Comparison of ENCODE assay signal across 8 mouse cellular contexts in the genomic region with DNA sequence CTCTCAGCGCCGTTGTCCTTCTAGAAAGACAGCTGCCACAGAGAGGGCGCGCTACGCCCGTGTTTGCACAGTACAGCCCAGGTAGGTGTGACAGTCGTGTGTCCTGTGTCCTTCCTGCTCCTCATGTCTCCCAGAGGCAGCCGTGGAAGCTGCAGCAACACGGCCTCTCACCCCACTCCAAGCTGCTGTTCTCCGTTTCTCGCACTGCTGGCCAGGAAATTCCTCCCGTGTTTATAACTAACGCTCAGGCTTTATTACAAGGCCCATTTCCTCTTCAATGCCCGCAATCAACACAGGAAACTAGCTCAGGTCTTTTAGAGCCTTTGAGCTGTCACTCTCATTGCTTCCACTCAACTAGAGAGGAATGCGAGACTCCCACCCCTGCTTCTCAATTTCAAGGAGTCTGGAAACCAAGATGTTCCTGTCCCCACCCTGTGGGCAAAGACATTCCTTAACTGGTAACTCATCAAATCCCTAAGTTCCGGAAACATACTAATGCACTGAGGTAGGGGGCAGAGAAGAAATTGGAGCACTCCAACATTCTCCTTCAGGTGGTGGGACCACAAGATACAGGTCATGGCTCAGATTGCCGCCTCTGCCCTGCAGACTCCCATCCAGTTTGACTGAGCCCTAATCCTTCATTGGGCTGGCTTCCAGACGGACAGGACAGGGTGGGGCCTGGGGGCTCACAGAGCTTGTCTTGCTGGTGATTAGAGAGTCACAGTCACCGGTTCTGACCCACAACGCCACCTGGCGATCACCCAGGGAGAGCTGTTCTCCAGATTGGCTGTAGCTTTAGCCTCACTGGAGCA. TPM values are rescaled to one million over a fixed set of nuclear protein-coding genes. Genes with fewer than 3 reads are reported as not detected.
A peak's percentile ranks its signal among the peaks of the same experiment; 100 is the strongest.
DNase-seq lines count a peak whose midpoint lies in the region; ATAC-seq and TF ChIP-seq lines count a peak whose summit lies in the region.

No protein-coding gene starts in this region.

- 19% methylated on average over 21 of the region's 21 CpGs for WGBS in kidney, embryonic 14.5 days
- WGBS in lung, embryonic 15.5 days, result 20% methylated on average over 21 of the region's 21 CpGs
- 50% methylated on average over 21 of the region's 21 CpGs for WGBS in thymus, adult 2 months

- no peaks in the 10 kb centered on the region for H3K27me3 ChIP-seq in kidney, embryonic 14.5 days (ENCODE audit: control insufficient read depth, insufficient read depth, low read length)
- peaks cover 3% of the 10 kb centered on the region; the same call in 1 of the 2 replicates for H3K27me3 ChIP-seq in lung, embryonic 15.5 days
- no peaks in the 10 kb centered on the region; the same call in 1 of the 2 replicates for H3K27me3 ChIP-seq in thymus, adult 2 months (ENCODE audit: control insufficient read depth, insufficient read depth, low read length)

- no peak for TF ChIP-seq POLR2A in brain, embryonic 14.5 days (IDR thresholded peaks at IDR 0.05; ENCODE audit: borderline replicate concordance, extremely low read depth, insufficient read depth, insufficient read length, poor library complexity, severe bottlenecking)
- TF ChIP-seq POLR2A in thymus, adult 2 months (IDR thresholded peaks at IDR 0.05; ENCODE audit: control insufficient read depth, extremely low read depth, insufficient read depth, low read length, poor library complexity), result no peak

- no peak for DNase-seq in kidney, adult 9 months
- DNase-seq in brain, embryonic 14.5 days (ENCODE audit: low read depth), result peak; percentile 88
- DNase-seq in heart, postnatal 4 days, result peak; percentile 53
- no peak for DNase-seq in frontal cortex, postnatal 10 days (ENCODE audit: low spot score in 2 of 2)
- no peak for DNase-seq in thymus, adult 2 months
- no peak for DNase-seq in urinary bladder, postnatal 36 days (ENCODE audit: low spot score in 2 of 2)

- H3K4me3 ChIP-seq in kidney, embryonic 14.5 days (ENCODE audit: low read length), result no peak overlapping the region
- no peak overlapping the region for H3K4me3 ChIP-seq in lung, embryonic 15.5 days
- no peak overlapping the region for H3K4me3 ChIP-seq in thymus, adult 2 months (ENCODE audit: control insufficient read depth, insufficient read depth, low read length)

- H3K4me2 ChIP-seq in kidney, embryonic 14.5 days (replicated peaks; ENCODE audit: low read depth, low read length), result no peak overlapping the region
- peak overlapping the region; percentile 24 for H3K4me2 ChIP-seq in lung, embryonic 15.5 days

- peak overlapping the region; percentile 72 for H3K27ac ChIP-seq in kidney, embryonic 14.5 days (ENCODE audit: low read depth, low read length)
- H3K27ac ChIP-seq in lung, embryonic 15.5 days, result peak overlapping the region; percentile 88
- no peak overlapping the region for H3K27ac ChIP-seq in thymus, adult 2 months (ENCODE audit: control insufficient read depth, insufficient read depth, low read length)

- H3K9ac ChIP-seq in kidney, embryonic 14.5 days (ENCODE audit: low read depth, low read length), result no peak overlapping the region
- H3K9ac ChIP-seq in lung, embryonic 15.5 days, result no peak overlapping the region

- no peaks in the 10 kb centered on the region for H3K36me3 ChIP-seq in kidney, embryonic 14.5 days (ENCODE audit: control insufficient read depth, insufficient read depth, low read length)
- no peaks in the 10 kb centered on the region for H3K36me3 ChIP-seq in lung, embryonic 15.5 days
- H3K36me3 ChIP-seq in thymus, adult 2 months (ENCODE audit: control insufficient read depth, insufficient read depth, low read length), result no peaks in the 10 kb centered on the region

- TF ChIP-seq CTCF in brain, embryonic 14.5 days (IDR thresholded peaks at IDR 0.05; ENCODE audit: borderline replicate concordance, extremely low read depth, insufficient read depth, insufficient read length), result peak; percentile 29; the same call in 1 of the 2 replicates
- TF ChIP-seq CTCF in thymus, adult 2 months (IDR thresholded peaks at IDR 0.05; ENCODE audit: borderline replicate concordance, control insufficient read depth, extremely low read depth, insufficient read depth, low read length, poor library complexity), result no peak

- ATAC-seq in kidney, embryonic 14.5 days (ENCODE audit: low FRiP score, low TSS enrichment), result peak; percentile 45
- peak; percentile 29; the same call in 1 of the 2 replicates for ATAC-seq in lung, embryonic 15.5 days (ENCODE audit: borderline replicate concordance, extremely low read depth, low FRiP score, low TSS enrichment)

- H3K9me3 ChIP-seq in kidney, embryonic 14.5 days (ENCODE audit: control insufficient read depth, low read length), result no peaks in the 10 kb centered on the region
- no peaks in the 10 kb centered on the region for H3K9me3 ChIP-seq in lung, embryonic 15.5 days

- H3K4me1 ChIP-seq in kidney, embryonic 14.5 days (ENCODE audit: control insufficient read depth, insufficient read depth, low read length), result peaks cover 26% of the 10 kb centered on the region
- peaks cover 58% of the 10 kb centered on the region for H3K4me1 ChIP-seq in lung, embryonic 15.5 days
- no peaks in the 10 kb centered on the region for H3K4me1 ChIP-seq in thymus, adult 2 months (replicated peaks; ENCODE audit: control insufficient read depth, insufficient read depth, low read length)

RNA-seq across cellular contexts. Expression of a gene that starts 5.9 kb away (rescaled TPM):
- polyA plus RNA-seq in kidney, embryonic 14.5 days (2014; fragmentation: Nextera tagmentation; extraction: Ambion mirVana), result 1.3 and 1.4 TPM in 2 replicates
- polyA plus RNA-seq in brain, embryonic 14.5 days (2012; rRNA removed), result 5.7 and 8.1 TPM in 2 replicates
- 1 to 10 TPM; 4.1 to 5.8 TPM for total RNA-seq in heart, postnatal 4 days (2021)
- 0.52 and 0.56 TPM in 2 replicates for polyA plus RNA-seq in lung, embryonic 15.5 days (2015; fragmentation: Nextera tagmentation; extraction: Ambion mirVana)
- 5.5 and 6.6 TPM in 2 replicates for polyA plus RNA-seq in thymus, adult 2 months (2012; rRNA removed)

RNA-seq across cellular contexts. Expression of a gene that starts 23.4 kb away (rescaled TPM):
- polyA plus RNA-seq in kidney, embryonic 14.5 days (2014; fragmentation: Nextera tagmentation; extraction: Ambion mirVana), result 1.4 and 2.3 TPM in 2 replicates
- 22.3 and 23.7 TPM in 2 replicates for polyA plus RNA-seq in brain, embryonic 14.5 days (2012; rRNA removed)
- total RNA-seq in heart, postnatal 4 days (2021), result 1 to 10 TPM; 5.3 to 5.8 TPM
- polyA plus RNA-seq in lung, embryonic 15.5 days (2015; fragmentation: Nextera tagmentation; extraction: Ambion mirVana), result 19.5 and 21.1 TPM in 2 replicates
- 5.6 and 5.7 TPM in 2 replicates for polyA plus RNA-seq in thymus, adult 2 months (2012; rRNA removed)

Comparison
In these comparisons a context has a peak if more than half of its experiments do, and no peak if none do; other contexts are left out.
1. DNase-seq: peak in brain, embryonic 14.5 days (single experiment) and heart, postnatal 4 days (single experiment); none in kidney, adult 9 months (single experiment), frontal cortex, postnatal 10 days (0 of 2), thymus, adult 2 months (single experiment) and urinary bladder, postnatal 36 days (0 of 2).